Mouse (Mus musculus) E14TG2a.4 (cell line): ENCODE data around the gene Arhgef2.

ENCODE experiments used
- H3K27me3 ChIP-seq: 2 replicates; pipeline ENCODE4 v1.6.1; 2014; ENCODE audit warnings: low read length, control low read depth; ENCODE audit not compliant: insufficient read depth
- H3K36me3 ChIP-seq: 2 replicates; pipeline ENCODE4 v1.6.1; 2014; ENCODE audit warnings: low read length, control low read depth; ENCODE audit not compliant: insufficient read depth
- H3K4me1 ChIP-seq: replicated peaks from 2 replicates; pipeline ENCODE4 v1.6.1; 2014; ENCODE audit warnings: low read depth, low read length, control low read depth
- H3K4me3 ChIP-seq: replicated peaks from 2 replicates; pipeline ENCODE4 v1.5.1; 2014; ENCODE audit warnings: mild to moderate bottlenecking, low read length
- H3K9me3 ChIP-seq: 2 replicates; pipeline ENCODE4 v1.6.1; 2014; ENCODE audit warnings: low read length, control low read depth
- CTCF ChIP-seq: conservative IDR thresholded peaks from 2 replicates; pipeline ENCODE4 v1.5.1; 2014; ENCODE audit warnings: low read length
- NANOG ChIP-seq: IDR thresholded peaks from 2 replicates; pipeline ENCODE4 v1.6.1; 2014; ENCODE audit warnings: borderline replicate concordance, low read length, mixed read lengths
- POU5F1 ChIP-seq: IDR thresholded peaks from 2 replicates; pipeline ENCODE4 v1.6.1; 2014; ENCODE audit warnings: low read length, borderline replicate concordance

The Arhgef2 gene

GRCm38 (mm10) chr3:88627535-88627934, 21.8 kb downstream of the Arhgef2 start:
- H3K4me1 ChIP-seq, result peaks cover 98% of the 10 kb centered on the region
- peaks cover 80% of the 10 kb centered on the region for H3K36me3 ChIP-seq
- no peaks in the 10 kb centered on the region for H3K9me3 ChIP-seq
- no peak overlapping the region for H3K4me3 ChIP-seq
- no peaks in the 10 kb centered on the region for H3K27me3 ChIP-seq
- no peak for TF ChIP-seq NANOG
- no peak for TF ChIP-seq POU5F1
- TF ChIP-seq CTCF, result no peak

- Histone ChIP-seq H3K9me3 (no peaks in the 10 kb centered on the region), H3K4me3 (no peak overlapping the region), H3K36me3 (peaks cover 92% of the 10 kb centered on the region), H3K4me1 (peaks cover 98% of the 10 kb centered on the region), H3K27me3 (no peaks in the 10 kb centered on the region)
- TF ChIP-seq POU5F1 (no peak), CTCF (no peak), NANOG (no peak)
Observed at GRCm38 (mm10) chr3:88628766-88629165, 23.0 kb downstream of the Arhgef2 start.

- Histone ChIP-seq H3K36me3 (peaks cover 93% of the 10 kb centered on the region), H3K27me3 (no peaks in the 10 kb centered on the region), H3K4me3 (0 out of 2 replicates have a peak overlapping the region, but pooled peaks have one; percentile 35), H3K9me3 (no peaks in the 10 kb centered on the region), H3K4me1 (peaks cover 98% of the 10 kb centered on the region)
- TF ChIP-seq CTCF (no peak), NANOG (no peak), POU5F1 (no peak)
Observed at GRCm38 (mm10) chr3:88629244-88629643, 23.5 kb downstream of the Arhgef2 start.

- no peaks in the 10 kb centered on the region for H3K27me3 ChIP-seq
- no peaks in the 10 kb centered on the region for H3K9me3 ChIP-seq
- TF ChIP-seq NANOG, result no peak
- TF ChIP-seq CTCF, result no peak
- TF ChIP-seq POU5F1, result no peak
- H3K4me1 ChIP-seq, result peaks cover 98% of the 10 kb centered on the region
- peaks cover 93% of the 10 kb centered on the region for H3K36me3 ChIP-seq
- H3K4me3 ChIP-seq, result peak overlapping the region; percentile 35; the same call in 1 of the 2 replicates
Observed at GRCm38 (mm10) chr3:88630018-88630417, 24.3 kb downstream of the Arhgef2 start.

GRCm38 (mm10) chr3:88630849-88631341, 25.1 kb downstream of the Arhgef2 start:
- no peak for TF ChIP-seq CTCF
- Histone ChIP-seq H3K36me3 (peaks cover 94% of the 10 kb centered on the region), H3K27me3 (no peaks in the 10 kb centered on the region), H3K9me3 (no peaks in the 10 kb centered on the region), H3K4me1 (peaks cover 98% of the 10 kb centered on the region), H3K4me3 (peak overlapping the region; percentile 41; the same call in 1 of the 2 replicates)

- TF ChIP-seq POU5F1, result no peak
- TF ChIP-seq NANOG, result no peak
- TF ChIP-seq CTCF, result peak; percentile 26
- peak overlapping the region; percentile 23; the same call in 1 of the 2 replicates for H3K4me3 ChIP-seq
- H3K36me3 ChIP-seq, result peaks cover 96% of the 10 kb centered on the region
- H3K9me3 ChIP-seq, result no peaks in the 10 kb centered on the region
- H3K27me3 ChIP-seq, result no peaks in the 10 kb centered on the region
- peaks cover 98% of the 10 kb centered on the region for H3K4me1 ChIP-seq
Observed at GRCm38 (mm10) chr3:88631921-88632587, 26.3 kb downstream of the Arhgef2 start.

- no peak for TF ChIP-seq CTCF
- no peak for TF ChIP-seq POU5F1
- no peak for TF ChIP-seq NANOG
- Histone ChIP-seq H3K4me1 (peaks cover 90% of the 10 kb centered on the region), H3K36me3 (peaks cover 98% of the 10 kb centered on the region), H3K4me3 (no peak overlapping the region), H3K27me3 (no peaks in the 10 kb centered on the region), H3K9me3 (no peaks in the 10 kb centered on the region)
Observed at GRCm38 (mm10) chr3:88633056-88633455, 27.3 kb downstream of the Arhgef2 start.

- TF ChIP-seq POU5F1 (no peak), NANOG (no peak), CTCF (no peak)
- peaks cover 99% of the 10 kb centered on the region for H3K36me3 ChIP-seq
- no peaks in the 10 kb centered on the region for H3K9me3 ChIP-seq
- H3K4me3 ChIP-seq, result peak overlapping the region; percentile 13; the same call in 1 of the 2 replicates
- no peaks in the 10 kb centered on the region for H3K27me3 ChIP-seq
- peaks cover 64% of the 10 kb centered on the region for H3K4me1 ChIP-seq
Observed at GRCm38 (mm10) chr3:88635506-88636275, 29.9 kb downstream of the Arhgef2 start.
